Mouse (Mus musculus): ENCODE results near the gene Spindoc. TPM values are rescaled to one million over a fixed set of nuclear protein-coding genes. Genes with fewer than 3 reads are reported as not detected.

Spindoc gene
- polyA plus RNA-seq, 1 experiment: 19.0 TPM

GRCm38 (mm10) chr19:7339026-7339425 is 43.8 kb downstream of the Spindoc start:
- H3K4me3 ChIP-seq (ENCODE audit: insufficient read depth, low read length): 0 out of 2 replicates have a peak overlapping the region, but pooled peaks have one; percentile 83
- H3K4me1 ChIP-seq (ENCODE audit: control insufficient read depth, insufficient read depth, low read length): peaks cover 42% of the 10 kb centered on the region
- TF ChIP-seq CTCF (IDR thresholded peaks at IDR 0.05; ENCODE audit: low read depth, low read length): no peak
- no peak for TF ChIP-seq POLR2A (IDR thresholded peaks at IDR 0.05; ENCODE audit: borderline replicate concordance, low read depth, low read length)
- H3K27ac ChIP-seq (ENCODE audit: insufficient read depth, low read depth, low read length): no peak overlapping the region

GRCm38 (mm10) chr19:7337781-7338342 is 44.9 kb downstream of the Spindoc start:
- Histone ChIP-seq H3K4me3 (ENCODE audit: insufficient read depth, low read length) (no peak overlapping the region), H3K27ac (ENCODE audit: insufficient read depth, low read depth, low read length) (no peak overlapping the region), H3K4me1 (ENCODE audit: control insufficient read depth, insufficient read depth, low read length) (peaks cover 42% of the 10 kb centered on the region)
- TF ChIP-seq CTCF (IDR thresholded peaks at IDR 0.05; ENCODE audit: low read depth, low read length) (no peak), POLR2A (IDR thresholded peaks at IDR 0.05; ENCODE audit: borderline replicate concordance, low read depth, low read length) (no peak)

- H3K27ac ChIP-seq (ENCODE audit: insufficient read depth, low read depth, low read length): no peak overlapping the region
- H3K4me3 ChIP-seq (ENCODE audit: insufficient read depth, low read length): no peak overlapping the region
- no peak for TF ChIP-seq POLR2A (IDR thresholded peaks at IDR 0.05; ENCODE audit: borderline replicate concordance, low read depth, low read length)
- no peak for TF ChIP-seq CTCF (IDR thresholded peaks at IDR 0.05; ENCODE audit: low read depth, low read length)
- peaks cover 42% of the 10 kb centered on the region for H3K4me1 ChIP-seq (ENCODE audit: control insufficient read depth, insufficient read depth, low read length)
Observed at GRCm38 (mm10) chr19:7335656-7336055, 47.1 kb downstream of the Spindoc start.

- peaks cover 34% of the 10 kb centered on the region for H3K4me1 ChIP-seq (ENCODE audit: control insufficient read depth, insufficient read depth, low read length)
- no peak overlapping the region for H3K4me3 ChIP-seq (ENCODE audit: insufficient read depth, low read length)
- no peak for TF ChIP-seq CTCF (IDR thresholded peaks at IDR 0.05; ENCODE audit: low read depth, low read length)
- H3K27ac ChIP-seq (ENCODE audit: insufficient read depth, low read depth, low read length): no peak overlapping the region
Observed at GRCm38 (mm10) chr19:7334049-7334448, 48.7 kb downstream of the Spindoc start.

- peaks cover 16% of the 10 kb centered on the region for H3K4me1 ChIP-seq (ENCODE audit: control insufficient read depth, insufficient read depth, low read length)
Observed at GRCm38 (mm10) chr19:7321391-7321790, 61.4 kb downstream of the Spindoc start.

GRCm38 (mm10) chr19:7320181-7320580 is 62.6 kb downstream of the Spindoc start:
- Histone ChIP-seq H3K4me3 (ENCODE audit: insufficient read depth, low read length) (no peak overlapping the region), H3K4me1 (ENCODE audit: control insufficient read depth, insufficient read depth, low read length) (peaks cover 25% of the 10 kb centered on the region), H3K27ac (ENCODE audit: insufficient read depth, low read depth, low read length) (no peak overlapping the region)
- no peak for TF ChIP-seq CTCF (IDR thresholded peaks at IDR 0.05; ENCODE audit: low read depth, low read length)
- TF ChIP-seq POLR2A (IDR thresholded peaks at IDR 0.05; ENCODE audit: borderline replicate concordance, low read depth, low read length): no peak

More at GRCm38 (mm10) chr19:7321391-7321790, 61.4 kb downstream of the Spindoc start:
- Histone ChIP-seq H3K4me3 (ENCODE audit: insufficient read depth, low read length) (no peak overlapping the region), H3K27ac (ENCODE audit: insufficient read depth, low read depth, low read length) (no peak overlapping the region)
- TF ChIP-seq POLR2A (IDR thresholded peaks at IDR 0.05; ENCODE audit: borderline replicate concordance, low read depth, low read length) (no peak), CTCF (IDR thresholded peaks at IDR 0.05; ENCODE audit: low read depth, low read length) (no peak)

- H3K27ac ChIP-seq (ENCODE audit: insufficient read depth, low read depth, low read length): no peak overlapping the region
- no peak overlapping the region for H3K4me3 ChIP-seq (ENCODE audit: insufficient read depth, low read length)
- TF ChIP-seq CTCF (IDR thresholded peaks at IDR 0.05; ENCODE audit: low read depth, low read length) (no peak), POLR2A (IDR thresholded peaks at IDR 0.05; ENCODE audit: borderline replicate concordance, low read depth, low read length) (no peak)
- H3K4me1 ChIP-seq (ENCODE audit: control insufficient read depth, insufficient read depth, low read length): peaks cover 46% of the 10 kb centered on the region
Observed at GRCm38 (mm10) chr19:7317716-7318115, 65.1 kb downstream of the Spindoc start.

GRCm38 (mm10) chr19:7316822-7317221 is 66.0 kb downstream of the Spindoc start:
- peaks cover 51% of the 10 kb centered on the region for H3K4me1 ChIP-seq (ENCODE audit: control insufficient read depth, insufficient read depth, low read length)
- no peak overlapping the region for H3K4me3 ChIP-seq (ENCODE audit: insufficient read depth, low read length)
- TF ChIP-seq CTCF (IDR thresholded peaks at IDR 0.05; ENCODE audit: low read depth, low read length) (no peak), POLR2A (IDR thresholded peaks at IDR 0.05; ENCODE audit: borderline replicate concordance, low read depth, low read length) (no peak)
- no peak overlapping the region for H3K27ac ChIP-seq (ENCODE audit: insufficient read depth, low read depth, low read length)

GRCm38 (mm10) chr19:7315587-7315984 is 67.2 kb downstream of the Spindoc start:
- peaks cover 58% of the 10 kb centered on the region for H3K4me1 ChIP-seq (ENCODE audit: control insufficient read depth, insufficient read depth, low read length)
- peak overlapping the region; percentile 8; the same call in 1 of the 2 replicates for H3K4me3 ChIP-seq (ENCODE audit: insufficient read depth, low read length)
- TF ChIP-seq POLR2A (IDR thresholded peaks at IDR 0.05; ENCODE audit: borderline replicate concordance, low read depth, low read length) (no peak), CTCF (IDR thresholded peaks at IDR 0.05; ENCODE audit: low read depth, low read length) (no peak)
- no peak overlapping the region; the same call in 1 of the 2 replicates for H3K27ac ChIP-seq (ENCODE audit: insufficient read depth, low read depth, low read length)

GRCm38 (mm10) chr19:7314976-7315586 is 67.7 kb downstream of the Spindoc start:
- Histone ChIP-seq H3K4me1 (ENCODE audit: control insufficient read depth, insufficient read depth, low read length) (peaks cover 59% of the 10 kb centered on the region), H3K27ac (ENCODE audit: insufficient read depth, low read depth, low read length) (no peak overlapping the region; the same call in 1 of the 2 replicates), H3K4me3 (ENCODE audit: insufficient read depth, low read length) (peak overlapping the region; percentile 8; the same call in 1 of the 2 replicates)
- TF ChIP-seq POLR2A (IDR thresholded peaks at IDR 0.05; ENCODE audit: borderline replicate concordance, low read depth, low read length): no peak
- TF ChIP-seq CTCF (IDR thresholded peaks at IDR 0.05; ENCODE audit: low read depth, low read length): no peak
